Mouse (Mus musculus) right cerebral cortex, postnatal 4 days (tissue): Measurements from ENCODE around the gene Gpa33.

Experiments used
- DNase-seq: peaks from one replicate; pipeline ENCODE4 v3.0.0-alpha.2; 2022

Gene Gpa33

DNA sequence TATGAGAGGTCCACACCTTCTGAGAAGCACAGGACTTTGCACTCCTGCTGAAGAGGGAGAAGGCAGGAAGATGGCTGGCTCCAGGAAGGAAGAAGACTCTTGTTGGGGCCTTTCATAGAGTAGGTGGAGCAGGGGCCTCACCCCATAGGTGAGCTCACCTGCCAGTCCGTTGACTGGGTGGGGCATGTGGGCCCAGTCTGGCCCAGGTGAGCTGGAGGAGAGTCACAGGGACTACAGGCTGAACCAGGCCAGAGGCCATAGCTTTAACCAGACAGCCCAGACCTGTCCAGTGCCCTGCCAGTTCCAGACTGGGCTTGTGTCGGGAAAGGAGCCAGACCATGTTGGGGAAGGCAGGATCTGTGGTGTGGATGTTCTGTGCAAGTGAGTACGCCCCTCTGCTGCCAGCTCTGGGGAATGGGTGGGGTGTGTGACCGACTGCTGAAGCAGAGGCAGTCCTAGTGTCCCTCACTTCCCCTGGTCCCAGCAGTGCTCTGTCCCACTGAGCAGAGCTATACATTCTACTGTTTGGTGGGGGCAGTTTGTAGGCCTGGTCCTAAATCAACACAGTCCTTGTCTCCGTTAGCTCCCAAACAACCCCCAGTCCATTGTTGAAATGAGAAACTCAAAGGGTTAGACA is at the start of gene Gpa33:
TSS of gene Gpa33 (plus strand) at position 15 of the 637 bp plus-strand sequence.
- DNase-seq: no peak

DNA sequence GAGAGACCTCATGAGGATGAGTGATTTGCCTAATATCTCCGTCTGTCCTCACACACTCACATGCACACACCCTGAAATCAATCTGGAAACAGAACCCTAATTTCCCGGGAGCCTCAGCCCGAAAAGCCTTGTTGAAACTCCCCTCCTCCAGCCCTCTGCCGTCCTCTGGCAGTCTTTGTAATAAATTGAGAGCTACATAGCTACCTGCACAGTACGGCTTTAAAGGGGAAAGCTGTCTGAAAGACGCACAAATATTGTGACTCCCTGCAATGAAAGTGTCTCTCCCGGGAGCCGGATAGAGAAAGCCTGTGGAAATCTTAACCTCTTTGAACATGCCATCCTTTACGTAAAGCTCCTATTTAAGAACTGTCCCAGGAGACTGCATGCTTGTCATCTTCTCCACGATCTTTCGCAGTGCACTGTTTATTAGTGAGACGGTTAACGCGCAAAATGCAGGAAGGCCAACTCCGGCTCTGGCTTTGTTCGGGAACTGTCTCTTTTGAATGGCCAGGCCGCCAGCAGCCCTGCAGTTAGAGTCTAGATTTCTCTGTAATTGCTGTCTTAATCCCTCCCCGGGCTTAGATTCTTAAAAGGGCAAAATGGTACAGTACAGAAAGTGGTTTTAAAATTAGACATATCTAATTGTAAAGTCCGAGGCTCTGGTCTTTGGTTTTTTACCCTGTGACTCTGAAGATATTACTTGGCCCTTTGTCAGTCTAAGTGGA is 41.4 kb upstream of the Gpa33 start:
- no peak for DNase-seq

DNA sequence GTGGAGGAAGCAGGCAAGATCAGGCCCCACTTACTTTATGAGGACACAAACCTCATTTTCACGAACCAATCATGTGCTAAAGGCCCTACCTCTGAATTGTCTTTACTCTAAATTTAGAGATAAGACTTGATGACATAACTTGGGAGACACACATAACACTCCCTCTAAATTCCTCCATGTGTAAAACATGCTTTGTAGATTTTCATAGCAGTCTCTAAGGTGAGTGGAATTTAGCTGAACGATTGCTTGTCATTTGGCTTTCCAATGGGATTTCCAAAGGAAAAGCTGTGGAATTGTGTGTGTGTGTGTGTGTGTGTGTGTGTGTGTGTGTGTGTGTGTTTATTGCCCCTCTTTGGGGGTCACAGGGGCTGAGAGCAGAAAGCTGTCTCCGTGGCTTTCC is 40.7 kb upstream of the Gpa33 start:
- no peak for DNase-seq

DNA sequence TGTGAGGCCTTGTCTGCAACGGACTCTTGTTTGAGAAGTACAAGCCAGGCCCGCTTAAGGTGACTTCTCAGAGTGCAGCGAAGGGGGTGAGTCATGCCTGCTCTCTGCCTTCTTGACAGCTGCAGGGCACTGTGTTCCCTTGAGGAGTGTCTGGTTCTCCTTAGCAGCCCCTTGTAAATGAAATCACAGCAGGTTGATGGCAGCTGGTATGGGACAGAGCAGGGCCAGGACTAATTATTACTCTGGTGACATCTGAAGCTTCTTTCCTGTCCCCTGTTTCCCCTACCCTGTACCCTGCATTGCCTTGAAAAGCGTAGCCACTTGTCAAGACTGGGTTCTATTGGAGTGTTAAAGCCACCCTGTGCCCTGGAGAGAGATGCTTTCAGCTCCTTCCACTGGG is 40.3 kb upstream of the Gpa33 start:
- no peak for DNase-seq

DNA sequence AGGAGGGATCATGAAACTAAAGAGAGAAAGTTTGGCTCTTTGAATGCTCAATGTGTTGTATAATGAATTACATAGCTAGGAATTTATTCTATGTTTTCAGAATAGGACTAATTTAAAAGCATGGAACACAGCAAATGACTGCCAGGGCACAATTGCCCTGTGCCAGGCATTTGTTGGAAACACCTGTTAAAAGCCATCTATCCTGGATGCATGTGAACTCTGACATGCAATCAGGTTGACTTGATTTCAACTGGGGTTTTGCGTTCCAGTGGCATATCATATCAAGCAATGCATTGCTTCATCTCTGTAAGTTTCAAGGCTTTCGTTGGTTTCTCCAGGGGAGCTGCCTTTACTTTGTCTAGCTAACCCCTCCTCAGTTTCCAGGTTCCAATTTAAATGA is 39.7 kb upstream of the Gpa33 start:
- no peak for DNase-seq

DNA sequence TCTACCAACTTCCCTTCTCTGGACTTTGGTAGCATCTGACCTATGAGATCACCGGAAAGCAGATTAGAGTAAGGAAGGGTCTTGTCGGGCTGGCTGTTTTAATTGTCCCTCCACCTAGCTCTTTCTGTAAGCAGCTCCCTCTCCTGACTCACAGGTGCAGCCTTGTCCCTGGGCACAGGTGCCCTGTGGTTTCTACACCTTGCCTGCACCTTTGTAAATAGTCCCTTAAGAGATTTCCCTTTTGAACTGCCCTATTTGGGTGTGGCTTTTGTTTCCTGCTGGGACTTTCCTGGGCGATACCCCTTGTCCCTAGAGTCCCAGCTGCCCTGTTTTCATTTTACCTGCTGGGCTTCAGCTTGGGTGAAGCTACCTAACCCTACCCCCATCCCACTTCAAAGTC is 35.6 kb upstream of the Gpa33 start:
- no peak for DNase-seq

DNA sequence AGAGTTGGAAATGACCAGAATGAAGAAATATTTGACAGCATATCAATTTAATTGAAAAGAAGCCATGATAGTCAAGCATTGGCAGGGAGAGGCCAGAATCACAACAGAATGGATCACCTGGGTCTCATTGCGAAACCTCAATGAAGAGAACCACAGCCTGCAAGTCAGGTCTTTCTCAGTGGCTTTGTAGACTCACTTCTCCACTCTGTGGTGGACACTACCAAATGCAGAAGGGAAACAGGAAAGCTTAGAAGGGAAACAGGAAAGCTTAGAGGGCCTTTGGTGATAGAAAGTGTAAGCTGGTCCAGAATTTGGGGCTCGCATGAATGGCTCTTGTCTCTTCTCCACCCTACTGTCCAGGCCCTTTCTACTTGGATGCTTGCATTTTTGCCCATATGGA is 31.9 kb upstream of the Gpa33 start:
- no peak for DNase-seq

DNA sequence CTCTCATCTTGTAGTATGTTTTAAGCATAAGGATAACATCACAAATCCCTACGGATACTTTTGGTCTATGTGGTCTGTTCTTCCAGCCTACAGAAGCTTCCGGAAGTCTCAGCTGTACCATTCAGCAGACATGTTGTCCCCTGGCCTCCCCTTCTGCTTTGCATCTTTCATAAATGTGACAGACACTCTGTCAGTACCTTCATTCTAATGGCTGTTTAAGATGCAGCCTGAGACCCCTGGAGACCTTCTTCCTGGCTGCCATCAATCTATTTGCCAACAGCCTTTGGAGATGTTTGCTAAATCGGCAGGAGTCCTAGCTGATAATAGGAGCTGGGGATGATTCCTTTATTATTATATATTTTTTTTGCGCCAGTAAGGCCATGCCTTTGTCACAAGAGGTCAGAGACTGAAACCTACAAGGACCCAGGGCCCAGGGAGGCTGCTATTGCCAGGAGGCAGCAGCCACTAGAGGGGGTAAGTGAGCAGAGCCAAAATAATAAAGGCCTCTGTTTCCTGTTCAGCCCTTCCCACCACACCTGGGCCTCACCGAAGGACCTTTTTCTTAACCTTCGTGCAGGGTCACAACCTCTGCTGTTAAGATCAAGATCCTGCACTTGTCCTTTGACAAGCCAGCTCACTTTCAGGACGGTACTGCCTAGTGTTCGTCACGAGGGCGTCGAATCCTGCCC is 27.0 kb upstream of the Gpa33 start:
- no peak for DNase-seq

DNA sequence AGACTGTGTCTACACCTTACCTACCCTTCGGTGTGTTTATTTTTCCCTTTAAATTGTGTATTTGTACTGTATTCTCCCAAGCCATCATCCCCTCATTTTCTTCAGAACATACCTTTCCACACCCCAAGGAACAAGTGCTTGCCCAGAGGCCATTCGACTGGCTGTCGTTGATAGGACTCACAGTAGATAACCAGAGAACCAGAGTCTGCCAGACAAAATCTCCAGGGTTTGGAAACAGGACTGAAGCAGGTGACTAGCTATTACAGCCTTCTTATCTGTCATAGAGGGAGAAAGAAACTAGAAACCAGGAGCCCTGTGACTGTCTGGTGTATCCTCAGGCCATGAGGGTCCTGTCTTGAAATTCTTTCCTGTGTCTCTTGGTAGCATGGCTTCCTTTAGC is 25.2 kb upstream of the Gpa33 start:
- DNase-seq: no peak

DNA sequence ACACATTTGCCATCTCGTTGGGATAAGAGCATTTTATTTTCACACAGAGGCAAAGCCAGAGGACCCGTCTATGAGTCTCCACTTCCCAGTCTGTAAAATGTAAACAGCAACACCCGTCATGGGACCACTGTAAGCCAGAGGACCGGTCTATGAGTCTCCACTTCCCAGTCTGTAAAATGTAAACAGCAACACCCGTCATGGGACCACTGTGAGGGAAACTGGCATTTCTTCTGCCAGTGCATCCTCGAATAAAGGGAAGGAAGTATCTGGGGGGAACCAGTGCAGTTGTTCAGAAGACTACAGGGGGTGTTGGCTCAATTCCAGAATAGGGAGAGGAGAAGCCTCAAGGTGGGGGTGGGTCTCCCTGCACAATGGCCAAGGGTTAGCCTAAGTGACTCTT is 24.6 kb upstream of the Gpa33 start:
- DNase-seq: no peak

DNA sequence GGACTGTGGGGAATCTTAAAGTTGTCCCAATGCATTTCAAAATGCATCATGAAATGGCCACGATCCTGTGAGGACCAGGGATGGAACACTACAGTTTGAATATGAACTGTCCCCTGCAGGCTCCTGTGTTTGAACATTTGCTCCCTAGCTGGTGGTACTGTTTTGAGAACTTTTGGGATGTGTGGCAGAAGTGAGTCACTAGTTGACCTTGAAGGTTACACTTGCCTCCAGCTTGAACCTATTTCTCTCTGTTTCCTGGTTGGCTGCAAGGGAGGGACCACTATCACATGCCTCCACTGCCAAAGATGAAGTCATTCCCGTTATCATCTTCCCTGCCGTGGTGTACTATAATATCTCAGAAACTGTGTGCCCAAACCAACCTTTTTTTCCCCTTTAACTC is 15.1 kb upstream of the Gpa33 start:
- DNase-seq: no peak

DNA sequence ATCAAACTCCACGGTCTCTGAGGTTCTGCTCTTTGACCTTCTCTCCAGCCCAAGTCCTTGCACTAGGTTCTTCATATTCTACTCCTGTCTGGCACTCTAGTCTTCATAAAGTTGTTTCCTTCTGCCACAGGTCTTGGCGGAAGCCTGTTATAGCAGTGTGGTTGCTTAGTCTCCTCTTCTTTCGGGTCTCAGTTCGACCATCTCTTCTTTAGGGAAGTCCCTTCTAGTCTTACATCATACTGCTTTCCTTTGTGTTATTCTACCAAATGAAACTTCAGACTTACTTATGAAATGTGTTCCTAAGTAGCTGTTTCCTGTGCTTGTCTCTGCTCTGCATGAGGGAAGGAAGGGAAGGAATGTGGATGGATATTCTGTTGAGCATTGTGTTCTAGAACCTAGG is 14.3 kb upstream of the Gpa33 start:
- DNase-seq: no peak

DNA sequence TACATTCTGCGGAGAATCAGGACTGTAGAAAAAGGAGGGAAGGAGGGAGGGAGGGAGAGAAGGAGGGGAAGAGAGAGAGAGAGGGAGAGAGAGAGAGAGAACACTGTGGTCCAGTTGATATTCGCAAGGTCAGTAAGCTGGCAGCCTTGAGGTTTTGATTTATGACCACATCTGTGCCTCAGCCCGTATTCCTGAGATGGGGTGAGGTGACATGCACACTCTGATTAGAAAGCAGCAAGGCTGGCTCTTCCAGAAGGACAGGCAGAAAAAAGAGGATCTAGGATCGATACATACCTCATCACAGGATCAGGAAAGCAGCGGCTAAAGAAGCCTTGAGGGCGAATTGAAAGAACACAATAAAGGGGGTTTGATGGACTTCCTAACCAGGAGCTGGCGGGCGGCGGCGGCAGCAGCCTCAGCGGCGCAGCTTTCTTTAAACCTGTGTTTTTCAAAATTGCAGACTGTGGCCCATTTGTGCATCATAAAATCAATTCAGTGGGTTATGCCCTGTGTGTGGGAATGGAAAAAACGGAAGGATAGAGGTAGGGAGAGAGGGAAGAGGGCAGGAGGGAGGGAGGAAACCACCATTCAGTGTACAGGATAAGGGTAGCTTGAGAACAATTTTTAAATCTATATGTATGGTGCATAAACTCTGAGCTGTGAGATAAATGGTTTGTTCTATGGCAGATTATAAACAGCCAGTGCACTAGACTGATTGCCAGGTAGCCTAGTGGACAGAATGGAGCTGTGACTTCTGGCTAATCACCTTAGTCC is 12.0 kb upstream of the Gpa33 start:
- no peak for DNase-seq

DNA sequence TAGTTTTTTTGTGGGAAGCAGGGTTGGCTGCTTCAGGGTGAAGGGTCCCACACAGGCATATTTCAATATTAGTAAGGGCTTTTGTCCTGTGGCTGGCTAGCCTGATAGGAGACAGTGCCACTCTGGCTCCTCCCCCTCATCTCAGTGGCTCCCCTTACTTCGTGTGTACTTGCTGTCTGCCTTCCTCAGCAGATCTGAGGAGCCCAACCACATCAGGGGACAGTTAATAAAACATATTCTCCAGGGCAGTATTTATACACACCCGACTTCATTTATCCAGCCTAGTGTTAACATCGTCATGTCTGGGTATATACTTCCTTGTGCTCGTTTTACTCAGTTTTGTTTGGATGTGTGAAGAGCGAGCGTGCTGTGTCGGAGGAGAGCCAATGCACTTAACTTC is 7.9 kb upstream of the Gpa33 start:
- no peak for DNase-seq

DNA sequence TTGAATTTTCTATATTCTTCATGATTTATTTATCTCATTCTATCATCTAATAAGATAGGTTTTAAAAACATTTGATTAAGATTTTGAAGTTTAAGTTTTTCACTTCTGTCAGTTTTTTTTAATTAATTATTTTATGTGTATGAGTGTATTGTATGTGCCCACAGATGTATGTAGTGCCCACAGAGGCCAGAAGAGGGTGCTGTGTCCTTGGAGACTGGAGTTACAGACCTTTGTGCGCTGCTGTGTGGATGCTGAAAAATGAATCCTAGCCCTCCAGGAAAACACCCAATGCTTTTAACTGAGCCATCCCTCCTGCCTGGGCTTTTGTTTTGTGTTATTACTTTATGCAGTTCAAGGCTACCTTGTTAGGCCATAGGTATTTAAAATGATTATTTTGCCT is 7.0 kb upstream of the Gpa33 start:
- no peak for DNase-seq

DNA sequence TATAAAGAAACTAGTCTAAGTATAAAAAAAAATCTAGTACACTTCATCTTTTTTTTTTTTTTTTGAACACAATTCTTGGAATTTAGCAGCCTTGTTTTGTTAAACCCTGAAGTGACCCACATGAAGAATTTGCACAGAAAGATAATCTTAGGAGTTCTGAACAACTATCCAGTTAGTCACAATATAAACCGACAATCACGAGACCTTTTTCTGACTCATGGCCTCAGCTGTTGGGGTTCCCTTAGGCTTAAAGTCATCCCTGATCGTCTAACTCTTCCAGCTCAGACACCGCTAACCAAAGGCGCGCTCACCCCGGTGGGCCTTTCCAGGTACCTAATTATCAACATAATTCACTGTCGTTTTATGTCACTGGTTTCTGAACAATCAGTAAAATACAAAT is 6.3 kb upstream of the Gpa33 start:
- no peak for DNase-seq

DNA sequence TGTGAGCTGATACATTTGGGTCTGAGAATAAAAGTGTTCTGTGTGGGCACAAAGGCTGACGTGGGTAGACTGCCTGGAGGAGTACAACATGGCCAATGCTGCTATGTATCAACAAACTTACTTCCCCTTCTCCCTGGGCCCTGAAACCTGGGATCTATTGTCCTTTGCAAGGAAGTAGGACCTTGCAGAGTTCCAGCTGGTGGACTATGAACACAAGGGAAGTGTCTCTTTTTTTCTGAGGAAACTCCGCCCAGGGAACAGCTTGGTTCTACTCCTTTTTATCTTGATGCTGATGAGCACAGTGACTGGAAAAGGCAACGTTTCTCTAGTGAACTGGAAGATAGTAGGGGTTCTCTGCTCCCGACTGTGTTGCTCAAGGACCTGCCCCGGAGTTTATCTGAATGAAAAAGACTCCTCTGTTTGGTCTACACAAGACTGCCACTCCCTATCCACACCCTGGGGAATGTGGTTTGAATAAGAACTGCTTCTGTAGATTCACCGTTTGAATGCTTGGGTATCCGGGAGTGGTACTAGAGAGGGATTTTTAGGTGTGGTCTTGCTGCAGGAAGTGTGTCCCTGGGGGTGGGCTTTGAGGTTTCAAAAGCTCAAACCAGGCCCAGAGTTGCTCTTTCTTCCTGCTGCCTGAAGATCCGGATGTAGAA is 5.0 kb upstream of the Gpa33 start:
- DNase-seq: no peak

DNA sequence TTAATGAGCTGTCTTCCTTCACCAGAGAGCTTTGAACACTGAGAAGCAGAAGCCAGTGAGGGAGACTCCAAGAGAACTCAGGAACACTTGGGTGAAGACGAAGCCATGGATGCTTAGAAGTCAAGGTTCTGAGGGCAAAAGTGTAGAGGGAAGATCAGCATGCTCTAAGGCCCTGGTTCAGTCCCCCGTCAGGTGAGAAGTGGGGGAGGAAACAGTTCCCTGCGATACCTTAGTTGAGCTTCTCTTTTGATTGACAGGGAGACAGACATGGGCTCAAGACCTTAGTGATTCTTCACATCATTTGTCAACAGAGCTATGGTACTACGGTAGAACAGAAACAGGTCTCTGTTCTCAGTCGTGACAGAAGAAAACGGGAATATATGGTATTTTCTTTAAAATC is 3.7 kb upstream of the Gpa33 start:
- DNase-seq: no peak

DNA sequence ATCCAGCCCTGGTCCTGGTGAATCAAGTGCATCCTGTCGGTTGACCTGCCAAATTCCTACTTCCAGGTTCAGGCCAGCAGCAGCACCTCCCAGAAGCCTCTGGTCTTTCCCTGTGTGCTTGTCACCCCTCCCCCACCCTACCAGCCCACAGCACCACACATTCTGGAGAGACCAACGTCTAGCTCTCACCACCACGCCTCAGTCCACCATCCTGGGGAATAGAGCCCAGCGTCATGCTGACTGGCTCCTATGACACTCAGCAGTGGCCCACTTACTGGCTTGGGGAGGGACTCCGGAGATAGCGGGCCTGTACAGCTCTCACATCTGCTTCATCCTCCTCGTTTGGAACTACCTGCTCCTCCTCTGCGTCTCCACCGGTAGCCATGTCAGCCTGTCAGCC is 3.2 kb upstream of the Gpa33 start:
- no peak for DNase-seq

DNA sequence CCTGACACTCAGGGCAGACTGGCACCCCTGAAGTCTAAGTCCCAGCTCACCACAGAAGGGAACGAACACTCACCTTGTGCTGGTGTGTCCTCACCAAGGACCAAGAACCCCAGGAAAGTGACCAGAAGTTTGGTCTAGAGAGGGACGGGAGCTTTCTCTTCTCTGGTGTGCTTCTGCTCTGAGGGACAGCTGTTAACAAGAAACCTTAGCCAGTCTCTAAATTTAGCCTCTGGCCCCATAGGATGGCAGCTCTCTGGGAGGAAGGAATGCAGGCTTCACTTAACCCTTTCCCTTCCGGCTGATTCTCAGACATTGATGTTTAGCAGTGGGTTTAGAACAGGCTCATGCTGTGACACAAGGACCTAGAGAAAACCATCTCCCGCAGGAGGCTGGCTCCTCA is 2.3 kb upstream of the Gpa33 start, which contains the start of gene Dusp27:
TSS of gene Dusp27 (minus strand) at position 204 of the 400 bp plus-strand sequence.
- no peak for DNase-seq

DNA sequence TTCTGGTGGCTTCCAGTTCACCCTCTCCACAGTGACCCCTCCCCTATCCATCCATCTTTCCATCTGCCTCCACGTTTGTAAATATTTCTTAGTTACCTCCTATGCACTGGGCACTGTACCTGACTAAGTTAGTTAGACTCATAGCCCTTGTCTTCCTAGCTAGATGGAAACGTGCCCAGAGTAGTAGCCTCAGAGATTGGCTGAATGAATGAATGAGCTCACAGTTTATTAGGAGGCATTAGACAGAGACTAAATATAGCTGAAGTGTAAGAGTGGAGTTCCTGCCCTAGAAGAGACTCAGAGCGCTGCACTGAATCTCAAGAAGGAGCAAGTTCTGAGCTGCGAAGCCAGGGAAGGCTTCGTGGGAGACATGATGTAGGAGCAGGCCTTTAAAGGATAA is 1.5 kb upstream of the Gpa33 start:
- no peak for DNase-seq

DNA sequence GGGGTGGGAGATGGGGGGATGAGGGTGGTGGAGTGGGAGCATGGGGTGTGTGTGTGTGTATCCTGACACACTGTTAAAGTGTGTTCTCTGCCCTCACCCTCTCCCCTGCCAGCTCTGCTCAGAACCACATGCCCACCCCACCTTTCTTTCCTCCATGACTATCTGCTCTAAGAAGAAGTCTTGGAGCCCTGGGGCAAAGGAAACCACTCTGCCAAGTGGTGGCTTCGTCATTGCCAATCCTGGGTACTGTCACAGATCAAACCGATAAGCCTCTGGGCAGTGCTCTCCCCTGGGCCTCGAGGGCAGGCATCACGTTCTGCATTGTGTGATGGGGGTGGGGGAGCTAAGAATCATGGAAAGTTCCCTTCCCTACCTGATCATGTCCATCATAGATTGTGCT is 2.3 kb downstream of the Gpa33 start:
- no peak for DNase-seq
